Mouse (Mus musculus): Measurements from ENCODE around the gene Crygn. TPM values are rescaled to one million over a fixed set of nuclear protein-coding genes. Genes with fewer than 3 reads are reported as not detected.
"Not testable (repeated sequence)": the region's sequence is repeated elsewhere in the genome, so short reads cannot be mapped to it uniquely, and the experiment has no call there.

Gene Crygn
- polyA plus RNA-seq, 1 experiment from 2014 or later = 1.8 TPM

- Histone ChIP-seq H3K4me1 (peaks cover 7% of the 10 kb centered on the region), H3K36me3 (no peaks in the 10 kb centered on the region), H3K27me3 (peaks cover 4% of the 10 kb centered on the region; the same call in 1 of the 2 replicates), H3K4me3 (no peak overlapping the region), H3K9me3 (no peaks in the 10 kb centered on the region), H3K4me2 (replicated peaks) (peak overlapping the region; percentile 10), H3K9ac (replicated peaks) (no peak overlapping the region), H3K27ac (replicated peaks) (no peak overlapping the region)
- WGBS = 40% methylated on average over 13 of the region's 13 CpGs
- no peak for ATAC-seq (replicated peaks)
Observed at GRCm38 (mm10) chr5:24778843-24779140, 21.0 kb upstream of the Crygn start.

GRCm38 (mm10) chr5:24778082-24778842, 20.5 kb upstream of the Crygn start:
- Histone ChIP-seq H3K9ac (replicated peaks) (no peak overlapping the region), H3K36me3 (no peaks in the 10 kb centered on the region), H3K4me3 (no peak overlapping the region), H3K27ac (replicated peaks) (no peak overlapping the region), H3K27me3 (peaks cover 4% of the 10 kb centered on the region; the same call in 1 of the 2 replicates), H3K4me2 (replicated peaks) (peak overlapping the region; percentile 10), H3K9me3 (no peaks in the 10 kb centered on the region), H3K4me1 (peaks cover 7% of the 10 kb centered on the region)
- WGBS = 17% methylated on average over 17 of the region's 17 CpGs
- ATAC-seq (replicated peaks) = no peak

- no peak for ATAC-seq (replicated peaks)
- no peak overlapping the region for H3K4me2 ChIP-seq (replicated peaks)
- H3K9ac ChIP-seq (replicated peaks) = no peak overlapping the region
- no peaks in the 10 kb centered on the region for H3K36me3 ChIP-seq
- H3K4me3 ChIP-seq = no peak overlapping the region
- WGBS = 74% methylated on average over 4 of the region's 4 CpGs
- no peak overlapping the region for H3K27ac ChIP-seq (replicated peaks)
- peaks cover 4% of the 10 kb centered on the region; the same call in 1 of the 2 replicates for H3K27me3 ChIP-seq
- no peaks in the 10 kb centered on the region for H3K9me3 ChIP-seq
- H3K4me1 ChIP-seq = peaks cover 7% of the 10 kb centered on the region
Observed at GRCm38 (mm10) chr5:24776681-24777080, 18.9 kb upstream of the Crygn start.

GRCm38 (mm10) chr5:24774549-24774948, 16.7 kb upstream of the Crygn start:
- H3K9me3 ChIP-seq; H3K27me3 ChIP-seq; H3K27ac ChIP-seq (replicated peaks); ATAC-seq (replicated peaks); H3K4me1 ChIP-seq; H3K36me3 ChIP-seq; H3K9ac ChIP-seq (replicated peaks); H3K4me3 ChIP-seq; H3K4me2 ChIP-seq (replicated peaks): not testable (repeated sequence)
- WGBS = 56% methylated on average over 16 of the region's 16 CpGs

GRCm38 (mm10) chr5:24756931-24757330, 877 bp downstream of the Crygn start:
- 61% methylated on average over 3 of the region's 3 CpGs for WGBS
- no peak overlapping the region for H3K27ac ChIP-seq (replicated peaks)
- no peaks in the 10 kb centered on the region; the same call in 1 of the 2 replicates for H3K27me3 ChIP-seq
- no peak overlapping the region for H3K9ac ChIP-seq (replicated peaks)
- no peak overlapping the region for H3K4me3 ChIP-seq
- H3K9me3 ChIP-seq = no peaks in the 10 kb centered on the region
- no peak overlapping the region for H3K4me2 ChIP-seq (replicated peaks)
- no peaks in the 10 kb centered on the region for H3K36me3 ChIP-seq
- peaks cover 4% of the 10 kb centered on the region for H3K4me1 ChIP-seq
- ATAC-seq (replicated peaks) = no peak

- Histone ChIP-seq H3K4me1 (peaks cover 25% of the 10 kb centered on the region), H3K27ac (replicated peaks) (no peak overlapping the region), H3K36me3 (no peaks in the 10 kb centered on the region), H3K4me3 (no peak overlapping the region), H3K4me2 (replicated peaks) (peak overlapping the region; percentile 94), H3K27me3 (no peaks in the 10 kb centered on the region), H3K9ac (replicated peaks) (no peak overlapping the region), H3K9me3 (no peaks in the 10 kb centered on the region)
- WGBS = 15% methylated on average over 2 of the region's 2 CpGs
- ATAC-seq (replicated peaks) = no peak
Observed at GRCm38 (mm10) chr5:24752175-24752498, 5.7 kb downstream of the Crygn start.

- Histone ChIP-seq H3K9ac (replicated peaks) (peak overlapping the region; percentile 70), H3K4me2 (replicated peaks) (peak overlapping the region; percentile 94), H3K4me1 (peaks cover 25% of the 10 kb centered on the region), H3K27me3 (no peaks in the 10 kb centered on the region), H3K4me3 (peak overlapping the region; percentile 69), H3K36me3 (no peaks in the 10 kb centered on the region), H3K27ac (replicated peaks) (peak overlapping the region; percentile 78), H3K9me3 (no peaks in the 10 kb centered on the region)
- 2% methylated on average over 25 of the region's 25 CpGs for WGBS
- peak; percentile 76 for ATAC-seq (replicated peaks)
Observed at GRCm38 (mm10) chr5:24751305-24752174, 6.3 kb downstream of the Crygn start.

- WGBS = under 1% methylated on average over 59 of the region's 59 CpGs
- Histone ChIP-seq H3K9me3 (no peaks in the 10 kb centered on the region), H3K4me2 (replicated peaks) (peak overlapping the region; percentile 94), H3K27ac (replicated peaks) (peak overlapping the region; percentile 78), H3K9ac (replicated peaks) (peak overlapping the region; percentile 70), H3K4me3 (peak overlapping the region; percentile 69), H3K4me1 (peaks cover 25% of the 10 kb centered on the region), H3K27me3 (no peaks in the 10 kb centered on the region), H3K36me3 (no peaks in the 10 kb centered on the region)
- ATAC-seq (replicated peaks) = peak; percentile 83
Observed at GRCm38 (mm10) chr5:24750321-24751304, 7.2 kb downstream of the Crygn start.

GRCm38 (mm10) chr5:24749731-24750130, 8.1 kb downstream of the Crygn start:
- ATAC-seq (replicated peaks) = peak; percentile 7; the same call in 1 of the 2 replicates
- H3K4me1 ChIP-seq = peaks cover 25% of the 10 kb centered on the region
- peak overlapping the region; percentile 94 for H3K4me2 ChIP-seq (replicated peaks)
- 61% methylated on average over 5 of the region's 5 CpGs for WGBS
- peak overlapping the region; percentile 70 for H3K9ac ChIP-seq (replicated peaks)
- H3K36me3 ChIP-seq = no peaks in the 10 kb centered on the region
- H3K9me3 ChIP-seq = no peaks in the 10 kb centered on the region
- H3K27me3 ChIP-seq = no peaks in the 10 kb centered on the region
- H3K27ac ChIP-seq (replicated peaks) = peak overlapping the region; percentile 78
- H3K4me3 ChIP-seq = peak overlapping the region; percentile 69

- Histone ChIP-seq H3K27ac (replicated peaks) (no peak overlapping the region), H3K9ac (replicated peaks) (no peak overlapping the region), H3K36me3 (no peaks in the 10 kb centered on the region), H3K4me3 (no peak overlapping the region), H3K4me2 (replicated peaks) (no peak overlapping the region), H3K4me1 (peaks cover 25% of the 10 kb centered on the region), H3K27me3 (no peaks in the 10 kb centered on the region), H3K9me3 (no peaks in the 10 kb centered on the region)
- WGBS = 10% methylated on average over 6 of the region's 6 CpGs
- no peak for ATAC-seq (replicated peaks)
Observed at GRCm38 (mm10) chr5:24747533-24747932, 10.3 kb downstream of the Crygn start.

GRCm38 (mm10) chr5:24743956-24744355, 13.9 kb downstream of the Crygn start:
- ATAC-seq (replicated peaks) = no peak
- no peaks in the 10 kb centered on the region for H3K36me3 ChIP-seq
- H3K9me3 ChIP-seq = no peaks in the 10 kb centered on the region
- H3K4me2 ChIP-seq (replicated peaks) = no peak overlapping the region
- 87% methylated on average over 10 of the region's 10 CpGs for WGBS
- H3K9ac ChIP-seq (replicated peaks) = no peak overlapping the region
- no peak overlapping the region for H3K4me3 ChIP-seq
- H3K4me1 ChIP-seq = no peaks in the 10 kb centered on the region
- no peaks in the 10 kb centered on the region for H3K27me3 ChIP-seq
- H3K27ac ChIP-seq (replicated peaks) = no peak overlapping the region

Data from forebrain, embryonic 15.5 days (tissue).